Mouse (Mus musculus): Measurements from ENCODE around the gene Slc39a3.
"Not testable (repeated sequence)": the region's sequence is repeated elsewhere in the genome, so short reads cannot be mapped to it uniquely, and the experiment has no call there.

- not testable (repeated sequence) for TF ChIP-seq CTCF, EP300 (IDR thresholded peaks at IDR 0.05)
Observed at GRCm38 (mm10) chr10:81055802-81056340, 18.6 kb upstream of the Slc39a3 start.
